Mouse (Mus musculus): ENCODE measurements around the gene Kif9.
A peak's percentile ranks its signal among the peaks of the same experiment; 100 is the strongest.

Kif9 gene

GRCm38 (mm10) chr9:110476124-110477091 is at the start of gene Kif9, which contains the start of gene Klhl18:
TSS of gene Kif9 (plus strand) at chr9:110476958.
TSS of gene Klhl18 (minus strand) at chr9:110476694.
- peak; percentile 97 for DNase-seq (ENCODE audit: low spot score in 2 of 2)

- DNase-seq (ENCODE audit: low spot score in 2 of 2) = peak; percentile 29 to 55
Measured at GRCm38 (mm10) chr9:110431241-110431640, 45.5 kb upstream of the Kif9 start.

- DNase-seq (ENCODE audit: low spot score in 2 of 2) = no peak
Measured at GRCm38 (mm10) chr9:110433045-110433444, 43.7 kb upstream of the Kif9 start.

GRCm38 (mm10) chr9:110436041-110436440 is 40.7 kb upstream of the Kif9 start:
- no peak for DNase-seq (ENCODE audit: low spot score in 2 of 2)

- DNase-seq (ENCODE audit: low spot score in 2 of 2) = no peak
Measured at GRCm38 (mm10) chr9:110440049-110440448, 36.7 kb upstream of the Kif9 start.

- no peak for DNase-seq (ENCODE audit: low spot score in 2 of 2)
Measured at GRCm38 (mm10) chr9:110440559-110440958, 36.2 kb upstream of the Kif9 start.

GRCm38 (mm10) chr9:110448356-110448755 is 28.4 kb upstream of the Kif9 start:
- DNase-seq (ENCODE audit: low spot score in 2 of 2) = no peak

- peak; percentile 60 to 61 for DNase-seq (ENCODE audit: low spot score in 2 of 2)
Measured at GRCm38 (mm10) chr9:110448857-110449617, 27.7 kb upstream of the Kif9 start.

- no peak for DNase-seq (ENCODE audit: low spot score in 2 of 2)
Measured at GRCm38 (mm10) chr9:110452523-110452922, 24.2 kb upstream of the Kif9 start.

- no peak for DNase-seq (ENCODE audit: low spot score in 2 of 2)
Measured at GRCm38 (mm10) chr9:110457926-110458325, 18.8 kb upstream of the Kif9 start.

- no peak for DNase-seq (ENCODE audit: low spot score in 2 of 2)
Measured at GRCm38 (mm10) chr9:110459145-110459727, 17.5 kb upstream of the Kif9 start.

- DNase-seq (ENCODE audit: low spot score in 2 of 2) = no peak
Measured at GRCm38 (mm10) chr9:110460884-110461815, 15.6 kb upstream of the Kif9 start.

GRCm38 (mm10) chr9:110462321-110462720 is 14.4 kb upstream of the Kif9 start:
- DNase-seq (ENCODE audit: low spot score in 2 of 2) = no peak

GRCm38 (mm10) chr9:110463983-110464591 is 12.7 kb upstream of the Kif9 start:
- no peak for DNase-seq (ENCODE audit: low spot score in 2 of 2)

GRCm38 (mm10) chr9:110465336-110465735 is 11.4 kb upstream of the Kif9 start:
- DNase-seq (ENCODE audit: low spot score in 2 of 2) = no peak

GRCm38 (mm10) chr9:110466179-110466578 is 10.6 kb upstream of the Kif9 start:
- no peak for DNase-seq (ENCODE audit: low spot score in 2 of 2)

- no peak for DNase-seq (ENCODE audit: low spot score in 2 of 2)
Measured at GRCm38 (mm10) chr9:110477951-110478350, 1.2 kb downstream of the Kif9 start.

- no peak for DNase-seq (ENCODE audit: low spot score in 2 of 2)
Measured at GRCm38 (mm10) chr9:110478639-110479038, 1.9 kb downstream of the Kif9 start.

GRCm38 (mm10) chr9:110488841-110489240 is 12.1 kb downstream of the Kif9 start:
- DNase-seq (ENCODE audit: low spot score in 2 of 2) = no peak

- no peak for DNase-seq (ENCODE audit: low spot score in 2 of 2)
Measured at GRCm38 (mm10) chr9:110490913-110491312, 14.2 kb downstream of the Kif9 start.

- no peak for DNase-seq (ENCODE audit: low spot score in 2 of 2)
Measured at GRCm38 (mm10) chr9:110525737-110526136, 49.0 kb downstream of the Kif9 start.
